Mouse (Mus musculus): ENCODE results near the gene A330070K13Rik. TPM values are rescaled to one million over a fixed set of nuclear protein-coding genes. Genes with fewer than 3 reads are reported as not detected.

The A330070K13Rik gene
- not detected for polyA plus RNA-seq (2017; shearing (Covaris generic))

- ATAC-seq = no peak
Observed at GRCm38 (mm10) chr5:130384222-130384912, at the start of gene A330070K13Rik. A330070K13Rik (minus strand) TSS chr5:130384631.

- no peak for ATAC-seq
Observed at GRCm38 (mm10) chr5:130411516-130411915, 27.1 kb upstream of the A330070K13Rik start.

- no peak for ATAC-seq
Observed at GRCm38 (mm10) chr5:130409706-130410105, 25.3 kb upstream of the A330070K13Rik start.

GRCm38 (mm10) chr5:130405201-130405600 lies 20.8 kb upstream of the A330070K13Rik start:
- no peak for ATAC-seq

GRCm38 (mm10) chr5:130400136-130400917 lies 15.9 kb upstream of the A330070K13Rik start:
- ATAC-seq = no peak

- no peak for ATAC-seq
Observed at GRCm38 (mm10) chr5:130395142-130395541, 10.7 kb upstream of the A330070K13Rik start.

GRCm38 (mm10) chr5:130394386-130394785 lies 10.0 kb upstream of the A330070K13Rik start:
- no peak for ATAC-seq

- ATAC-seq = no peak
Observed at GRCm38 (mm10) chr5:130393618-130394355, 9.4 kb upstream of the A330070K13Rik start.

- ATAC-seq = no peak
Observed at GRCm38 (mm10) chr5:130386418-130386817, 2.0 kb upstream of the A330070K13Rik start.

- ATAC-seq = no peak
Observed at GRCm38 (mm10) chr5:130375411-130375810, 9.0 kb downstream of the A330070K13Rik start.

- ATAC-seq = no peak
Observed at GRCm38 (mm10) chr5:130369237-130369636, 15.2 kb downstream of the A330070K13Rik start, which contains the start of gene Caln1. Caln1 (plus strand) TSS chr5:130369455.

GRCm38 (mm10) chr5:130368236-130368635 lies 16.2 kb downstream of the A330070K13Rik start:
- no peak for ATAC-seq

- ATAC-seq = no peak
Observed at GRCm38 (mm10) chr5:130363773-130364172, 20.7 kb downstream of the A330070K13Rik start.

- ATAC-seq = no peak
Observed at GRCm38 (mm10) chr5:130363111-130363510, 21.3 kb downstream of the A330070K13Rik start.

GRCm38 (mm10) chr5:130355223-130355622 lies 29.2 kb downstream of the A330070K13Rik start:
- ATAC-seq = no peak

GRCm38 (mm10) chr5:130345871-130346270 lies 38.6 kb downstream of the A330070K13Rik start:
- ATAC-seq = no peak

- ATAC-seq = no peak
Observed at GRCm38 (mm10) chr5:130344999-130345398, 39.4 kb downstream of the A330070K13Rik start.

GRCm38 (mm10) chr5:130340656-130341055 lies 43.8 kb downstream of the A330070K13Rik start:
- no peak for ATAC-seq

- no peak for ATAC-seq
Observed at GRCm38 (mm10) chr5:130335462-130335861, 49.0 kb downstream of the A330070K13Rik start.

GRCm38 (mm10) chr5:130333971-130334370 lies 50.5 kb downstream of the A330070K13Rik start:
- ATAC-seq = no peak

- no peak for ATAC-seq
Observed at GRCm38 (mm10) chr5:130333566-130333965, 50.9 kb downstream of the A330070K13Rik start.

GRCm38 (mm10) chr5:130331206-130331605 lies 53.2 kb downstream of the A330070K13Rik start:
- no peak for ATAC-seq

GRCm38 (mm10) chr5:130330801-130331200 lies 53.6 kb downstream of the A330070K13Rik start:
- no peak for ATAC-seq
